ENCODE assay signal across 8 mouse cellular contexts in the genomic region with DNA sequence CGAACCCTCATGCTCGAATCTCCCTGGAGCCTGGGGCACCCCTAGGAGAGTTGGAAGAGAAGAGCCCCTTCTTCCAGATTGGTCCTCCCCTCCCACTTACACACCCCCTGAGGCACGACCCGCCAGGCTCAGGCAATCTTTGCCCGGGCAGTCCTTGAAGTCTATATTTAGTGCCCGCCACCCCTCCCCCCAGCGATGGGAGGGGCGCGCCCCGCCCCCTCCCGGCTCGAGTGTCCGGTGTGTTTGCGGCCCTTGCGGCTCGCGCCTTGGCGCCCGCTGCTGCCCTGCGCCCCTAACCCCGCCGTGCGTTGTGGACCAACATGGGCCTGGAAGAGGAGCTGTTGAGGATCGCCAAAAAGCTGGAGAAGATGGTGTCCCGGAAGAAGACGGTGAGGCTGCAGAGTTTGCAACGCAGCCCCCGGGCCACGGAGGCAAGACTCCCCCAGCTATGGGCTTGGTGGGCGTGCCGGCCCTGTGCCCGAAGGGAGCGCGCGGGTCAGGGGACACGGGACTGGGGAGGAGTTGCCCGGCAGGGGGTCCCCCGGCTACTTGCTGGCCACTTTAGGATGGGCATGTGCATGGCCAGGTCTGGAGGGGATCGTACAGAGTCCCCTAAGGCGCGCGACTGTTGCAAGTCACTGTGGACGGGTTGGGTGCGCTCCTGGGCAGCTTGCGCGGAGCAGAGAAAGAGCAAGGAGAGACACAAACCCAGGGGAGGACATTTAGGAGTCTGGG. TPM values are rescaled to one million over a fixed set of nuclear protein-coding genes. Genes with fewer than 3 reads are reported as not detected.
DNase-seq lines count a peak whose midpoint lies in the region; ATAC-seq lines count a peak whose summit lies in the region.

Tcea3 (plus strand) TSS at position 1 of the 735 bp plus-strand sequence.

- H3K4me2 ChIP-seq in lung, embryonic 15.5 days = peak within 1 kb of the TSS; percentile 92
- H3K4me2 ChIP-seq in stomach, embryonic 14.5 days (replicated peaks; ENCODE audit: low read depth, low read length) = peak within 1 kb of the TSS; percentile 92

- WGBS in lung, embryonic 15.5 days = under 1% methylated on average over 46 of the region's 46 CpGs
- under 1% methylated on average over 46 of the region's 46 CpGs for WGBS in stomach, embryonic 14.5 days

- H3K4me1 ChIP-seq in lung, embryonic 15.5 days = peaks cover 42% of the 10 kb centered on the region
- H3K4me1 ChIP-seq in stomach, embryonic 14.5 days (ENCODE audit: control insufficient read depth, insufficient read depth, low read length) = peaks cover 37% of the 10 kb centered on the region

- no peaks in the 10 kb centered on the region for H3K9me3 ChIP-seq in lung, embryonic 15.5 days
- no peaks in the 10 kb centered on the region for H3K9me3 ChIP-seq in stomach, embryonic 14.5 days (ENCODE audit: control insufficient read depth, low read depth, low read length)

- ATAC-seq in lung, embryonic 15.5 days (ENCODE audit: borderline replicate concordance, extremely low read depth, low FRiP score, low TSS enrichment) = peak; percentile 43
- ATAC-seq in stomach, embryonic 14.5 days (ENCODE audit: insufficient number of reproducible peaks, insufficient read depth, low FRiP score, low read depth) = peak; percentile 8; the same call in 1 of the 2 replicates

- H3K36me3 ChIP-seq in lung, embryonic 15.5 days = no peaks in the 10 kb centered on the region
- peaks cover under 1% of the 10 kb centered on the region; the same call in 1 of the 2 replicates for H3K36me3 ChIP-seq in stomach, embryonic 14.5 days (ENCODE audit: control insufficient read depth, insufficient read depth, low read length)

- H3K9ac ChIP-seq in lung, embryonic 15.5 days = peak within 1 kb of the TSS; percentile 34
- peak within 1 kb of the TSS; percentile 38 for H3K9ac ChIP-seq in stomach, embryonic 14.5 days (replicated peaks; ENCODE audit: low read depth, low read length)

- H3K4me3 ChIP-seq in lung, embryonic 15.5 days = peak within 1 kb of the TSS; percentile 49
- peak within 1 kb of the TSS; percentile 56 for H3K4me3 ChIP-seq in stomach, embryonic 14.5 days (ENCODE audit: low read depth, low read length)

- peak; percentile 57 for DNase-seq in adrenal gland, adult 2 months
- no peak for DNase-seq in adrenal gland, adult 18-20 months (ENCODE audit: low spot score in 2 of 2)
- peak; percentile 48 for DNase-seq in embryo, embryonic 10 days (ENCODE audit: low spot score)
- no peak for DNase-seq in heart, adult 8-10 months (ENCODE audit: low spot score)
- peak; percentile 49 to 76 for DNase-seq in kidney, adult 8-10 months
- DNase-seq in cerebellum, adult 9-11 months = no peak

- peaks cover 63% of the 10 kb centered on the region for H3K27me3 ChIP-seq in lung, embryonic 15.5 days
- H3K27me3 ChIP-seq in stomach, embryonic 14.5 days (ENCODE audit: control insufficient read depth, insufficient read depth, low read length) = 0 out of 2 replicates have a peak, but pooled peaks cover 11% of the 10 kb centered on the region

- H3K27ac ChIP-seq in lung, embryonic 15.5 days = peak within 1 kb of the TSS; percentile 37
- no peak within 1 kb of the TSS for H3K27ac ChIP-seq in stomach, embryonic 14.5 days (ENCODE audit: low read length)

RNA-seq across cellular contexts. Expression of gene Tcea3, which starts in this region (rescaled TPM):
- total RNA-seq in adrenal gland, adult 2 months (2021) = 1 to 10 TPM; 1.7 to 2.7 TPM
- polyA plus RNA-seq in adrenal gland, adult 2 months (2012; rRNA removed) = 0.13 and 0.54 TPM in 2 replicates
- 1 to 10 TPM; 1.5 to 4.7 TPM for total RNA-seq in adrenal gland, adult 18-20 months (2021)
- total RNA-seq in heart, adult 8-10 months (2022) = 100 to 1,000 TPM; 142 to 162 (median 148) TPM
- polyA plus RNA-seq in lung, embryonic 15.5 days (2015; fragmentation: Nextera tagmentation; extraction: Ambion mirVana) = 16.9 and 17.2 TPM in 2 replicates
- 19.7 and 19.8 TPM in 2 replicates for polyA plus RNA-seq in stomach, embryonic 14.5 days (2014; fragmentation: Nextera tagmentation; extraction: Ambion mirVana)

Comparison
In these comparisons a context has a peak if more than half of its experiments do, and no peak if none do; other contexts are left out.
1. RNA of gene Tcea3 (total RNA-seq): 142 to 162 TPM in heart, adult 8-10 months; 1.5 to 4.7 TPM in adrenal gland, adult 18-20 months and 1.7 to 2.7 TPM in adrenal gland, adult 2 months; every median in the first group is over 10 times any median in the second.
2. RNA of gene Tcea3 (polyA plus RNA-seq): 19.7 to 19.8 TPM in stomach, embryonic 14.5 days and 16.9 to 17.2 TPM in lung, embryonic 15.5 days; 0.13 to 0.54 TPM in adrenal gland, adult 2 months; every median in the first group is over 10 times any median in the second.
3. DNase-seq: peak in adrenal gland, adult 2 months (single experiment), embryo, embryonic 10 days (single experiment) and kidney, adult 8-10 months (2 of 2); none in adrenal gland, adult 18-20 months (0 of 2), heart, adult 8-10 months (single experiment) and cerebellum, adult 9-11 months (single experiment).